Mouse (Mus musculus) heart, adult 2 months (tissue): ENCODE results near the gene Krt76. TPM values are rescaled to one million over a fixed set of nuclear protein-coding genes. Genes with fewer than 3 reads are reported as not detected.
A peak's percentile ranks its signal among the peaks of the same experiment; 100 is the strongest.

Experiments used
- DNase-seq, 2 experiments: peaks; one replicate each; pipeline ENCODE4 v3.0.0; 2021
- H3K27ac ChIP-seq: fragments of 200-600 bp; 2 replicates; pipeline ENCODE4 v1.8.1; 2022
- H3K27me3 ChIP-seq: fragments of 200-500 bp; 2 replicates; pipeline ENCODE4 v1.6.1; 2012; ENCODE audit warnings: mild to moderate bottlenecking, low read length, inconsistent platforms, mixed read lengths; ENCODE audit not compliant: control insufficient read depth, insufficient read depth
- H3K36me3 ChIP-seq: fragments of 200-500 bp; 2 replicates; pipeline ENCODE4 v1.6.1; 2012; ENCODE audit warnings: low read length, inconsistent platforms; ENCODE audit not compliant: control insufficient read depth, insufficient read depth
- H3K4me1 ChIP-seq: fragments of 200-500 bp; 2 replicates; pipeline ENCODE4 v1.6.1; 2011; ENCODE audit warnings: low read length; ENCODE audit not compliant: control insufficient read depth, insufficient read depth
- H3K4me3 ChIP-seq: fragments of 200-600 bp; 2 replicates; pipeline ENCODE4 v1.8.1; 2022
- H3K79me2 ChIP-seq: fragments of 200-500 bp; replicated peaks from 2 replicates; pipeline ENCODE4 v1.6.1; 2012; ENCODE audit warnings: mild to moderate bottlenecking, inconsistent platforms, low read length, moderate library complexity, mixed read lengths; ENCODE audit not compliant: control insufficient read depth, insufficient read depth
- H3K9ac ChIP-seq: fragments of 200-500 bp; 2 replicates; pipeline ENCODE4 v1.6.1; 2012; ENCODE audit warnings: low read depth, mild to moderate bottlenecking, control low read depth, inconsistent platforms, low read length, mixed read lengths
- CTCF ChIP-seq: fragments of 200-600 bp; IDR thresholded peaks from 2 replicates; pipeline ENCODE4 v1.8.1; 2022; ENCODE audit warnings: antibody characterized with exemption, mild to moderate bottlenecking, moderate library complexity
- EP300 ChIP-seq: fragments of 200-500 bp; IDR thresholded peaks from 2 replicates; pipeline ENCODE4 v1.6.1; 2011; ENCODE audit warnings: low read depth, low read length, control low read depth; ENCODE audit not compliant: insufficient read depth
- POLR2A ChIP-seq: fragments of 200-500 bp; IDR thresholded peaks from 2 replicates; pipeline ENCODE4 v1.6.1; 2011; ENCODE audit warnings: mild to moderate bottlenecking, low read depth, low read length, control low read depth; ENCODE audit not compliant: insufficient read depth
- WGBS: fragments of 180-500 bp; shearing (Covaris S2); methylation state at CpG from one replicate; pipeline ENCODE4 v1.1.7; 2018; 5-methylcytosine and 5-hydroxymethylcytosine counted together
- intact Hi-C: fragments of 180-260 bp; cut with DNase I; formaldehyde crosslinking; loops from one replicate; pipeline ENCODE4 v1.15.1; 2025
- polyA plus RNA-seq: library from polyadenylated mRNA; depleted of rRNA; stranded (reverse); fragments of >200 nt; gene quantifications from 2 replicates; pipeline ENCODE4 v1.2.3, GENCODE M21; 2012
- total RNA-seq, 2 experiments: library from RNA; stranded (reverse); gene quantifications; 2 replicates each; pipeline ENCODE4 v1.2.3; 2021

Gene Krt76
- total and polyA plus RNA-seq, 3 experiments, result not detected

DNA sequence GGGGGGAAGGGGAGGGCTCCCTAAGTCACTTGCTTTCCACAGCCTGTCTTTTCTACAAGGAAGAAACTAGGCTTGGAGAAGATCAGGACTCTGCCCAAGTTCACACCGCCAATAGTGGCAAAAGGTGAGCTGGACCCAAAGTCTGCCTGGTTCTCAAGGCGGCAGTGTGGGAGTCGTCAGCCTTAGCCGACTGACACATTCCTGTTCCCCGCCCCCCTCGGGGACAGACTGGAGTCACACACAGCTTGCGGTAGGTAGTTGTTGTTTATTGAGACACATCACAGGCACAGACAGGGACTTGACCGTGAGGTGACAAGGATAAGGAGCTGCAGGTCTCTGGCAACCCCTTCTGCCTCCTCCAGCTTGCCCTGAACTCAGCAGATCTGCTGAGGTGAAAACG, 36.4 kb upstream of the Krt76 start:
- H3K4me3 ChIP-seq, result no peak overlapping the region
- intact Hi-C loops, result no loop called here
- H3K27me3 ChIP-seq, result no peaks in the 10 kb centered on the region; the same call in 1 of the 2 replicates
- TF ChIP-seq POLR2A (no peak), EP300 (no peak), CTCF (no peak)
- H3K27ac ChIP-seq, result no peak overlapping the region
- no peak overlapping the region for H3K9ac ChIP-seq
- H3K4me1 ChIP-seq, result no peaks in the 10 kb centered on the region; the same call in 1 of the 2 replicates
- no peak for DNase-seq
- WGBS, result 24% methylated on average over 9 of the region's 9 CpGs
- H3K79me2 ChIP-seq, result no peaks in the 10 kb centered on the region
- no peaks in the 10 kb centered on the region for H3K36me3 ChIP-seq

- intact Hi-C loops, result no loop called here
- peak; percentile 30 to 37 for DNase-seq
Measured at GRCm38 (mm10) chr15:101927340-101928080, 34.8 kb upstream of the Krt76 start.

GRCm38 (mm10) chr15:101925041-101925440, 32.3 kb upstream of the Krt76 start:
- 92% methylated on average over 1 of the region's 1 CpGs for WGBS
- intact Hi-C loops, result no loop called here
- no peak for TF ChIP-seq CTCF
- no peak for TF ChIP-seq POLR2A
- no peak for TF ChIP-seq EP300

More at GRCm38 (mm10) chr15:101927340-101928080, 34.8 kb upstream of the Krt76 start:
- TF ChIP-seq CTCF (no peak), EP300 (no peak), POLR2A (no peak)
- Histone ChIP-seq H3K4me3 (no peak overlapping the region), H3K27ac (no peak overlapping the region), H3K79me2 (no peaks in the 10 kb centered on the region), H3K36me3 (no peaks in the 10 kb centered on the region), H3K27me3 (no peaks in the 10 kb centered on the region; the same call in 1 of the 2 replicates), H3K9ac (no peak overlapping the region), H3K4me1 (no peaks in the 10 kb centered on the region; the same call in 1 of the 2 replicates)
- 49% methylated on average over 12 of the region's 12 CpGs for WGBS

GRCm38 (mm10) chr15:101924635-101925034, 31.9 kb upstream of the Krt76 start, which contains the start of gene Krt4:
Gene Krt4, minus strand, starts transcription at chr15:101924735.
- Histone ChIP-seq H3K79me2 (no peaks in the 10 kb centered on the region), H3K4me3 (no peak within 1 kb of the TSS), H3K36me3 (no peaks in the 10 kb centered on the region), H3K27ac (no peak within 1 kb of the TSS), H3K9ac (no peak within 1 kb of the TSS), H3K27me3 (no peaks in the 10 kb centered on the region), H3K4me1 (no peaks in the 10 kb centered on the region)
- TF ChIP-seq POLR2A (no peak), CTCF (no peak), EP300 (no peak)
- intact Hi-C loops, result no loop called here
- DNase-seq, result no peak
- WGBS, result 77% methylated on average over 11 of the region's 11 CpGs

More at GRCm38 (mm10) chr15:101925041-101925440, 32.3 kb upstream of the Krt76 start:
- Histone ChIP-seq H3K4me3 (no peak overlapping the region), H3K27ac (no peak overlapping the region), H3K9ac (no peak overlapping the region), H3K4me1 (no peaks in the 10 kb centered on the region), H3K79me2 (no peaks in the 10 kb centered on the region), H3K27me3 (no peaks in the 10 kb centered on the region), H3K36me3 (no peaks in the 10 kb centered on the region)
- no peak for DNase-seq

DNA sequence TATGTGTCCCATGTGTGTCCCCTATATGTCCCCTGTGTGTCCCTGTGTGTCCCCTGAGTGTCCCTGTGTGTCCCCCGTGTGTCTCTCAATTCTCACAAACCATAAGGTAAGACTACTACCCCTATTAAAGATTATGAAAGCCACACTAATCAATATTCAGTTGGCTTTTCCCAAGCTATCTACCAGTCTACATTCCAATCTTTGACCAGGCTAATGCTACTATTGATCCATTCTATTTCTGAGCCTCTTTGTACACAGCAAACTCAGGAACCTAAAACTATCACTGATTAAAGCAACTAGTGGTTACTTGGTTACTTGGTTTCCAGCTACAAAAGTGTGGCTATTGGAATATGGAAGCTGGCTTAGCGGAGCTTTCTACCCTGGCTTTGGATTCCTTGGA, 29.6 kb upstream of the Krt76 start:
- DNase-seq, result no peak
- Histone ChIP-seq H3K36me3 (no peaks in the 10 kb centered on the region), H3K9ac (no peak overlapping the region), H3K79me2 (no peaks in the 10 kb centered on the region), H3K4me1 (no peaks in the 10 kb centered on the region), H3K4me3 (no peak overlapping the region), H3K27ac (no peak overlapping the region), H3K27me3 (no peaks in the 10 kb centered on the region)
- intact Hi-C loops, result no loop called here
- no peak for TF ChIP-seq EP300
- TF ChIP-seq CTCF, result no peak
- no peak for TF ChIP-seq POLR2A
- WGBS, result 89% methylated on average over 2 of the region's 2 CpGs

DNA sequence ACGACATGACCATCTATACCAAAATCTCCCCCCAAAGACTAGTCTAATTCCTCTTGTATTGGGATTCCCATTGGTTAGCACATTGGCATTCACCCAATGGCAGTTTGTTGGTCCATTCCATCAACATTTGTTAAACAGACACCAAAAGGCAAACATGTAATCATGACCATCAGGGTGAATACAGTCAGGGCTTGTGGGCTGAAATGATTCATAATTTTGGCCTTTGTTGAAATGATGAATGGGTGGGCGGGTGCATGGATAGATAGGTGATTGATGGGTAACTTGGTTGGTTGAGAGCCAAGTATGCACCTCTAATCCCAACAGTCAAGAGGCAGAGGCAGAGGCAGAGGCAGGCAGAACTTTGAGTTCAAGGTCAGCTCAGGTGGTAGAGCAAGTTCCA, 23.4 kb upstream of the Krt76 start:
- H3K79me2 ChIP-seq, result no peaks in the 10 kb centered on the region
- no peaks in the 10 kb centered on the region for H3K36me3 ChIP-seq
- no peak overlapping the region for H3K9ac ChIP-seq
- no peak for DNase-seq
- no peak overlapping the region for H3K4me3 ChIP-seq
- H3K27me3 ChIP-seq, result no peaks in the 10 kb centered on the region
- TF ChIP-seq POLR2A, result no peak
- TF ChIP-seq EP300, result no peak
- TF ChIP-seq CTCF, result no peak
- WGBS, result 49% methylated on average over 2 of the region's 2 CpGs
- intact Hi-C loops, result no loop called here
- H3K27ac ChIP-seq, result no peak overlapping the region
- H3K4me1 ChIP-seq, result no peaks in the 10 kb centered on the region
